Mouse (Mus musculus): Measurements from ENCODE around the gene Rap1b.

The Rap1b gene

DNA sequence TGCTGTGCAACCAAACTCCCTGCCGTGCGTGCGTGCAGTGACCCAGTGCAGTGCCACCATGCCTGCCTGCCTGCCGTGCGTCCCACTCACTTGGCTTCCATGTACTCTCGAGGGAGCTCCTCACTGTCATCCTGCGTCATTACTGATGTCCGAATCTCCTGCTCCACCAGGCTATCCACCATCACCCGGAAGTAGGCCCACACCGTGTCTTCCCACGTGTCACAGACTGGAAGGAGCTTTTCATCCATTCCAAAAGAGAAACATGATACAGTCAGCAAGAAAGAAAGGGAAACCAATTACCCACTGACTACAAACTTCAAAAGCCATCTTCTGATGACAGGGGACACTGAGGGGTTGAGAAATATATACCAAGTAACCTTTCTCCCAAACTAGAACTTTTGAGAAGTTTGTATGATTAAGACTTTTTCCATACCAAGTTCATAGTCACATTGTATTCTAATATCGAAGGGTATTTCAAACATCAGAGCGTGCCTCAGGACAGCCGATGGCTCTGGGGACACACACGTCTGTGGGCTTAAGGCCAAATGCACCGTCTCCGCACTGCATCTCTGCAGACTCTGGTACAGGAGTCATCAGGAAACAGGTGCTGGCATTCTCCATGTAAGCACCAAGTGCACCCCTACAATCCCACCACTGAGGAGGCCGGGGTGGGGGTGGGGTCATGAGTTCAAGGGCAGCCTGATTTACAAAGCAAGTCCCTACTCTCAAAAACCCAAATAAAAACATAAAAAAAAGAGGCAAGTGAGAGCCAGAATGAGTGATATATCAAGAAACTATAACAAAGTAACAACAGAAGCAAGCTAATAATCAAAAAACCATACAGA is 75.3 kb downstream of the Rap1b start:
- no peak for DNase-seq (ENCODE audit: low spot score)

DNA sequence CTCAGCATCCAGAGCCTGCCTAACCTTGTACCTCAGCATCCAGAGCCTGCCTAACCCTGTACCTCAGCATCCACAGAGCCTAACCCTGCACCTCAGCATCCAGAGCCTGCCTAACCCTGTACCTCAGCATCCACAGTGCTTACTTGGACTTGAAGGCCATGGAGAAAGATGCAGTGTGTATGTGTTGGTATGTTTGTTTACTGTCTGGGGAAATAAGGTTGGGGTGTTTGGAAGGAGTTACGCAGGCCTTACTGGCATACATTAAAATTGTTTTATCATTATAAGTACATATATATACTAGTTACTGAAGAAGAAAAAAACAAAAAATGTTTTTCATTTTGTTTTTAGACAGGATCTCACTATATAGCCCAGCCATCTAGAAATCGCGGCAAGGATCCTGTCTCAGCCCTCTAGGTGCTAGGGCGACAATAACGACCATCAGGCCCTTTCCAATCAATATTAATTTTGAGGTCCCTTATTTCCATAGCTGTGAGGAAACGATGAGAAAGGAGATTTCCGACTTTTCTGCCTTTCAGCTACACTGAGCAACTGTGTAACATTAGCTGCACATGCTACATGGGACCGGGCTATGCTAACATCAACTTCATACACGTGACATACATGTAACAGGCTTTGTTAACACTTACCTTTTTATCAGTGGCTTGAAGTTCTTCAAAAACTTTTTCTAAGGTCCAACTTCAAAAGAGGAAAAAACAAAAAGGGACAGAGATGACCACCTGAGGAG is 76.1 kb downstream of the Rap1b start:
- no peak for DNase-seq (ENCODE audit: low spot score)

GRCm38 (mm10) chr10:117768141-117768440 is 77.7 kb downstream of the Rap1b start:
- no peak for DNase-seq (ENCODE audit: low spot score)

GRCm38 (mm10) chr10:117767286-117768140 is 78.3 kb downstream of the Rap1b start:
- DNase-seq (ENCODE audit: low spot score): no peak

DNA sequence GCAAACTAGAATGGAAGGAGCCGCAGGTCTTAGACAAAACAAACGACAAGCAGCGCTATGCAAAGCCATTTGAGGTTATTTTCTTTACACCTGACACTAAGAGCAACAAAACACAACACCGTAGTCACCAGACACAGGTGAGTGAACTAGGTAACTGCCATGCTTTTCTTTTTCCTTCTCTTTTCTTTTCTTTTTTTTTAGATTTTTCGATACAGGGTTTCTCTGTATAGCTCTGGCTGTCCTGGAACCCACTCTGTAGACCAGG is 79.0 kb downstream of the Rap1b start:
- no peak for DNase-seq (ENCODE audit: low spot score)

DNA sequence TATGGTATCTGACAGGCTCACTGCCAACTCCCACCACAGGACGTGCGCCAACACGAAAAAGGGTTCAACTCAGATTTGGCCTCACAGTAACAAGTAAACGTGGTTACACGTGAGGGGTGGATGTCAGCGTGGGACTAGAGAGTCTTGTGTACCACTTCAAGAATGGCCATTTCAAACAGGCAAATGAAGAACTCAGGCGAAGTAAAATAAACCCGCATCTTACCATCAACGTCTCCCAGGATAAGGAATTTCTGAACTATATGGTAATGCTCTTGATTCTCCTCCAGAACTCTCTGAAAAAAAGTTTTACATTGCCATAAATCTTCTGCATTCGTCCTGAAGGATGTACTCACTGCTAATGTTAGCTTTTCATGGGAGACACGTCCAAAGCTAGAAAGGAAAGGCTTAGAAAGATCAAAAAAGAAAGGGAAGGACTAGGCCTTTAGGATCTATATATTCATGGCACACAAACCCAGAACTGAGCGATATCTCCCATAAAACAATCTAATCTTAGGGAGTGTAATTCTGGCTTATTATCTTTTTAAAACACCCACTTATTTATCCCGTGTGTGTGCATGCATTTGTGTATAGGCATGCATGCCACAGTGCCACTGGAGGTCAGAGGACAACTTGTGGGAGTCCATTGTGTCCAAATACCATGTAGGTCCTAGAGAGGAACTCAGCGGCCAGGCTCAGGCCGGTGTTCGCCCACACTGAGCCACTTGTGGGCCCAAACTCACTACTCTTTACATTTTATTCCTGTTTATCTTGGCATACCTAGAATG is 79.5 kb downstream of the Rap1b start:
- DNase-seq (ENCODE audit: low spot score): no peak

GRCm38 (mm10) chr10:117765116-117765894 is 80.5 kb downstream of the Rap1b start:
- DNase-seq (ENCODE audit: low spot score): no peak

DNA sequence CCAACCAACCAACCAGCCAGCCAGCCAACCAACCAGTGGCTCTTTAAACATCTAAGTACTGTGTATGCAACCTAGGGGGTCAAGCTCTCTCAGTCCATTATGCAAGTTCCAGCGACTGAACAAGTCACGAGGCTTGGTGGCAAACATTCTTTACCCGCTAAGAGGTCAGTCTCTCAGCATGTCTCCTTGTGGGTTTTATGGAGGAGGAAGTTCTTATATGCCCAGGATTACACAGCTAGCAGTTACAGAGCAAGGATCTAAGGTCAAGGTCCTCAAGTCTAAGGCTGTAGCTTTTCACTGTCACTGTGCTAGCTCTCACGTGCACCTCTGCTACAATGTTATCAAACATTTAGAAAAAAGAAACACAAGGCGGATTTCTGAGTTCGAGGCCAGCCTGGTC is 81.2 kb downstream of the Rap1b start:
- DNase-seq (ENCODE audit: low spot score): no peak
